Mouse (Mus musculus): ENCODE data around the gene Prss16. TPM values are rescaled to one million over a fixed set of nuclear protein-coding genes. Genes with fewer than 3 reads are reported as not detected.

Prss16 gene
- polyA plus RNA-seq, 2 experiments = 0.51 to 1.1 TPM

DNA sequence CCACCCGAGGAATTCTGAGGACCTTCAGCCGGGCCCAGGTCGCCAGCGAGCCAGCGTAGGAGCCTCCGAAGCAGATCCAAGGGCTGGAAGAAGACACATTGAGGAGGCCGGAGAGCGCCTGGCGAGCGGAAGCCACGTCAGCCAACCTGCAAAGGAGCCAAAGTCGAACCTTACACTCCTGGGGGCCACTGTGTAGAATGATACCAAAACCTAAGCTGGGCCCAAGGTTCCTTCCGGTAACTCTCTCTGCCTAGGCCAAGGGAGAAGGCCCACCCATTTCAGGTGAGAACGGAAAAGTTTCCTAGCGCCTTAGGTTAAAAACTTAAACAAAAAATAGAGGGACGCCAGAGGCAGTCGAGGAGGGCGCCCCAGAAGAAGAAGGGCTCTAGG, 2.4 kb downstream of the Prss16 start:
- ATAC-seq (ENCODE audit: low FRiP score, low read depth) (no peak), DNase-seq (ENCODE audit: low spot score) (no peak)
- Histone ChIP-seq H3K9me3 (ENCODE audit: control insufficient read depth, low read length) (no peaks in the 10 kb centered on the region), H3K36me3 (ENCODE audit: control insufficient read depth, insufficient read depth, low read length) (no peaks in the 10 kb centered on the region), H3K27me3 (ENCODE audit: control insufficient read depth, insufficient read depth, low read length) (peaks cover 93% of the 10 kb centered on the region), H3K4me1 (ENCODE audit: control insufficient read depth, insufficient read depth, low read length) (peaks cover 9% of the 10 kb centered on the region; the same call in 1 of the 2 replicates), H3K9ac (ENCODE audit: low read depth, low read length, severe bottlenecking) (peak overlapping the region; percentile 25), H3K4me3 (replicated peaks; ENCODE audit: low read length) (peak overlapping the region; percentile 53), H3K4me2 (replicated peaks; ENCODE audit: low read depth, low read length, severe bottlenecking) (peak overlapping the region; percentile 91), H3K27ac (replicated peaks; ENCODE audit: low read depth, low read length) (no peak overlapping the region)
- 2% methylated on average over 18 of the region's 18 CpGs for WGBS
- TF ChIP-seq POLR2A (IDR thresholded peaks at IDR 0.05; ENCODE audit: borderline replicate concordance, extremely low read depth, insufficient read depth, insufficient read length) = no peak

DNA sequence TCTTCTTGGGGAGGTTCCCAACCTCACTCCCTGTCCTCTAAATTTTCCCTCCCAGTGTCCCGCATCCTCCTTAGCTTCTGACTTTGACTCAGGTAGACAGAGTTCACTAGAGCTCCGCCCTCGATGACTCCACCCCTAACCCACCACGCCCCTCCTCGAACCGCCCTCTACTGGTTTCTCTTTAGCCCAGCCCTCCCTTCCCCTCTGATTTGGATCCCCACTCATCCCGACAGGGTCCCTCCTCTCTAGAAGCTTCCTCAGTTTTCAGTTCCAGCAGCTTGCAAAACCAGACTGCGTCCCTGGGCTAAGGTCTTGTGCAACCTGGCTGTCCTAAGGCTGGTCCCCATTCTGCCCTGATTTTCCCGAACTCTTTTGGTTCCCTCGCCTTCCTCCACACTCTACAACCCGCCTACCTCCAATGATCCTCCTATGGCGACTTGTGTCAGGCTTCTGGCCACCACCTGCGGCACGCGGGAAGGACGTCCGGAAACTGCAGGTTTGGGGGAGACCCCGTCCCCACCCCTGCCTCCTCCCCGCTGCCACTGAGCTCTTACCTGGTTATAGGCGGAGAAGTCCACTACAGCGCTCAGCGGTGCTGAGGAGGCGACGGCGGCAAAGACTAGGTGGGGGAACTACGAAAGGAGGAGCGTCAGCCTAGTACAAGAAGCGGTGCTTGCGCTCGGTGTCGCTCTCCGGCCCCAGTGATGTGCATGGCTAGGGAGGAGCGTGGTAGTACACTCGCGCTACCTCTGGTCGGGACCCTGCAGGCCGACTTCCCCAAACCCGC, 3.0 kb downstream of the Prss16 start:
- H3K4me2 ChIP-seq (replicated peaks; ENCODE audit: low read depth, low read length, severe bottlenecking) = peak overlapping the region; percentile 91
- peak overlapping the region; percentile 35 for H3K9ac ChIP-seq (ENCODE audit: low read depth, low read length, severe bottlenecking)
- peaks cover 9% of the 10 kb centered on the region; the same call in 1 of the 2 replicates for H3K4me1 ChIP-seq (ENCODE audit: control insufficient read depth, insufficient read depth, low read length)
- ATAC-seq (ENCODE audit: low FRiP score, low read depth) (peak; percentile 88), DNase-seq (ENCODE audit: low spot score) (peak; percentile 71)
- WGBS = 0% methylated on average over 31 of the region's 38 CpGs
- no peaks in the 10 kb centered on the region for H3K36me3 ChIP-seq (ENCODE audit: control insufficient read depth, insufficient read depth, low read length)
- H3K27me3 ChIP-seq (ENCODE audit: control insufficient read depth, insufficient read depth, low read length) = peaks cover 94% of the 10 kb centered on the region
- H3K27ac ChIP-seq (replicated peaks; ENCODE audit: low read depth, low read length) = no peak overlapping the region
- TF ChIP-seq POLR2A (IDR thresholded peaks at IDR 0.05; ENCODE audit: borderline replicate concordance, extremely low read depth, insufficient read depth, insufficient read length) = no peak
- H3K4me3 ChIP-seq (replicated peaks; ENCODE audit: low read length) = peak overlapping the region; percentile 53
- H3K9me3 ChIP-seq (ENCODE audit: control insufficient read depth, low read length) = no peaks in the 10 kb centered on the region

- Histone ChIP-seq H3K27me3 (ENCODE audit: control insufficient read depth, insufficient read depth, low read length) (peaks cover 96% of the 10 kb centered on the region), H3K9me3 (ENCODE audit: control insufficient read depth, low read length) (no peaks in the 10 kb centered on the region), H3K36me3 (ENCODE audit: control insufficient read depth, insufficient read depth, low read length) (no peaks in the 10 kb centered on the region), H3K27ac (replicated peaks; ENCODE audit: low read depth, low read length) (no peak overlapping the region), H3K4me2 (replicated peaks; ENCODE audit: low read depth, low read length, severe bottlenecking) (peak overlapping the region; percentile 91), H3K9ac (ENCODE audit: low read depth, low read length, severe bottlenecking) (peak overlapping the region; percentile 35), H3K4me3 (replicated peaks; ENCODE audit: low read length) (peak overlapping the region; percentile 53), H3K4me1 (ENCODE audit: control insufficient read depth, insufficient read depth, low read length) (peaks cover 9% of the 10 kb centered on the region; the same call in 1 of the 2 replicates)
- peak; percentile 30 for DNase-seq (ENCODE audit: low spot score)
- no peak for TF ChIP-seq POLR2A (IDR thresholded peaks at IDR 0.05; ENCODE audit: borderline replicate concordance, extremely low read depth, insufficient read depth, insufficient read length)
- under 1% methylated on average over 45 of the region's 45 CpGs for WGBS
- peak; percentile 82 for ATAC-seq (ENCODE audit: low FRiP score, low read depth)
Measured at GRCm38 (mm10) chr13:22005605-22006333, 3.8 kb downstream of the Prss16 start.

- no peak overlapping the region for H3K4me3 ChIP-seq (replicated peaks; ENCODE audit: low read length)
- H3K4me2 ChIP-seq (replicated peaks; ENCODE audit: low read depth, low read length, severe bottlenecking) = no peak overlapping the region
- H3K27ac ChIP-seq (replicated peaks; ENCODE audit: low read depth, low read length) = no peak overlapping the region
- H3K9ac ChIP-seq (ENCODE audit: low read depth, low read length, severe bottlenecking) = no peak overlapping the region
- H3K27me3 ChIP-seq (ENCODE audit: control insufficient read depth, insufficient read depth, low read length) = peaks cover 94% of the 10 kb centered on the region
- H3K4me1 ChIP-seq (ENCODE audit: control insufficient read depth, insufficient read depth, low read length) = peaks cover 9% of the 10 kb centered on the region; the same call in 1 of the 2 replicates
- no peak for DNase-seq (ENCODE audit: low spot score)
- TF ChIP-seq POLR2A (IDR thresholded peaks at IDR 0.05; ENCODE audit: borderline replicate concordance, extremely low read depth, insufficient read depth, insufficient read length) = no peak
- no peak for ATAC-seq (ENCODE audit: low FRiP score, low read depth)
- H3K36me3 ChIP-seq (ENCODE audit: control insufficient read depth, insufficient read depth, low read length) = no peaks in the 10 kb centered on the region
- 24% methylated on average over 5 of the region's 5 CpGs for WGBS
- no peaks in the 10 kb centered on the region for H3K9me3 ChIP-seq (ENCODE audit: control insufficient read depth, low read length)
Measured at GRCm38 (mm10) chr13:22001823-22002222, 7.7 kb downstream of the Prss16 start.

- 52% methylated on average over 2 of the region's 2 CpGs for WGBS
- peaks cover 94% of the 10 kb centered on the region for H3K27me3 ChIP-seq (ENCODE audit: control insufficient read depth, insufficient read depth, low read length)
- H3K9me3 ChIP-seq (ENCODE audit: control insufficient read depth, low read length) = no peaks in the 10 kb centered on the region
- H3K4me3 ChIP-seq (replicated peaks; ENCODE audit: low read length) = no peak overlapping the region
- DNase-seq (ENCODE audit: low spot score) = no peak
- no peak overlapping the region for H3K4me2 ChIP-seq (replicated peaks; ENCODE audit: low read depth, low read length, severe bottlenecking)
- no peak for TF ChIP-seq POLR2A (IDR thresholded peaks at IDR 0.05; ENCODE audit: borderline replicate concordance, extremely low read depth, insufficient read depth, insufficient read length)
- H3K9ac ChIP-seq (ENCODE audit: low read depth, low read length, severe bottlenecking) = no peak overlapping the region
- 0 out of 2 replicates have a peak, but pooled peaks cover 6% of the 10 kb centered on the region for H3K4me1 ChIP-seq (ENCODE audit: control insufficient read depth, insufficient read depth, low read length)
- H3K27ac ChIP-seq (replicated peaks; ENCODE audit: low read depth, low read length) = no peak overlapping the region
- ATAC-seq (ENCODE audit: low FRiP score, low read depth) = no peak
- H3K36me3 ChIP-seq (ENCODE audit: control insufficient read depth, insufficient read depth, low read length) = no peaks in the 10 kb centered on the region
Measured at GRCm38 (mm10) chr13:22001346-22001745, 8.2 kb downstream of the Prss16 start.
